Mouse (Mus musculus): ENCODE measurements at regions not wholly inside any gene's neighbourhood (a gene's known extent, or its start where the extent isn't known, plus 50 kb on each side); places are given as distances from the start of the nearest gene placed in this dataset.

GRCm38 (mm10) chr16:92890713-92891112 lies 64.8 kb upstream of the Runx1 start:
- DNase-seq: no peak

- DNase-seq: no peak
Observed at GRCm38 (mm10) chr16:92889537-92889936, 63.6 kb upstream of the Runx1 start.

- no peak for DNase-seq
Observed at GRCm38 (mm10) chr16:92886226-92886625, 60.3 kb upstream of the Runx1 start.

GRCm38 (mm10) chr16:92883821-92884272 lies 57.9 kb upstream of the Runx1 start:
- DNase-seq: no peak

- no peak for DNase-seq
Observed at GRCm38 (mm10) chr16:92880356-92881043, 54.6 kb upstream of the Runx1 start.

GRCm38 (mm10) chr16:92878081-92878480 lies 52.1 kb upstream of the Runx1 start:
- DNase-seq: no peak

Data from retina, postnatal 1 day (tissue).